ENCODE assay signal across 9 mouse cellular contexts in genomic region chr6:112489910-112490559, GRCm38 (mm10). TPM values are rescaled to one million over a fixed set of nuclear protein-coding genes. Genes with fewer than 3 reads are reported as not detected.
DNase-seq lines count a peak whose midpoint lies in the region; ATAC-seq and TF ChIP-seq lines count a peak whose summit lies in the region.
"Had no signal": no experiment of that assay in that cellular context is flagged by ENCODE, and none has a peak within 500 bp of the region (broad histone marks: within the 10 kb centered on the region; RNA-seq: fewer than 3 reads in every experiment).

Gene Oxtr (minus strand): TSS chr6:112489943.

- no peaks in the 10 kb centered on the region for H3K9me3 ChIP-seq in kidney, embryonic 15.5 days (replicated peaks)
- H3K9me3 ChIP-seq in hindbrain, embryonic 15.5 days, result no peaks in the 10 kb centered on the region

- ATAC-seq in kidney, embryonic 15.5 days (replicated peaks; ENCODE audit: low FRiP score), result no peak
- peak; percentile 10; the same call in 1 of the 2 replicates for ATAC-seq in hindbrain, embryonic 15.5 days (ENCODE audit: low FRiP score, low read depth)
- ATAC-seq in erythroid progenitor cell, adult 5-6 weeks (replicated peaks; ENCODE audit: low FRiP score, poor library complexity, severe bottlenecking), result no peak

- H3K4me3 ChIP-seq in kidney, embryonic 15.5 days (replicated peaks), result peak within 1 kb of the TSS; percentile 45
- peak within 1 kb of the TSS; percentile 58 for H3K4me3 ChIP-seq in bone marrow macrophage, adult 2 months (ENCODE audit: insufficient read depth, low read length)
- peak within 1 kb of the TSS; percentile 39 for H3K4me3 ChIP-seq in hindbrain, embryonic 15.5 days

- DNase-seq in kidney, adult 9 months, result no peak
- DNase-seq in neural tube, embryonic 10.5 days (ENCODE audit: extremely low spot score, low spot score), result peak; percentile 24
- DNase-seq in layer of hippocampus, postnatal 25 days (ENCODE audit: extremely low spot score in 1 of 2, low spot score in 1 of 2), result no peak
- DNase-seq in urinary bladder, postnatal 10 days (ENCODE audit: low spot score), result no peak

- no peak within 1 kb of the TSS for H3K27ac ChIP-seq in kidney, embryonic 15.5 days
- no peak within 1 kb of the TSS for H3K27ac ChIP-seq in bone marrow macrophage, adult 2 months (ENCODE audit: insufficient read depth, low read depth, low read length)
- no peak within 1 kb of the TSS for H3K27ac ChIP-seq in hindbrain, embryonic 15.5 days (replicated peaks)

- peak within 1 kb of the TSS; percentile 43 for H3K9ac ChIP-seq in kidney, embryonic 15.5 days
- peak within 1 kb of the TSS; percentile 30 for H3K9ac ChIP-seq in hindbrain, embryonic 15.5 days

- H3K36me3 ChIP-seq in kidney, embryonic 15.5 days, result no peaks in the 10 kb centered on the region
- no peaks in the 10 kb centered on the region for H3K36me3 ChIP-seq in hindbrain, embryonic 15.5 days

- no peak for TF ChIP-seq POLR2A in bone marrow macrophage, adult 2 months (IDR thresholded peaks at IDR 0.05; ENCODE audit: borderline replicate concordance, low read depth, low read length)

- peaks cover 50% of the 10 kb centered on the region for H3K4me1 ChIP-seq in kidney, embryonic 15.5 days
- no peaks in the 10 kb centered on the region for H3K4me1 ChIP-seq in bone marrow macrophage, adult 2 months (ENCODE audit: control insufficient read depth, insufficient read depth, low read length)
- peaks cover 23% of the 10 kb centered on the region for H3K4me1 ChIP-seq in hindbrain, embryonic 15.5 days (replicated peaks)

- 5% methylated on average over 24 of the region's 24 CpGs for WGBS in kidney, embryonic 15.5 days
- 6% methylated on average over 24 of the region's 24 CpGs for WGBS in hindbrain, embryonic 15.5 days

- TF ChIP-seq CTCF in bone marrow macrophage, adult 2 months (IDR thresholded peaks at IDR 0.05; ENCODE audit: low read depth, low read length), result no peak

- H3K27me3 ChIP-seq in kidney, embryonic 15.5 days, result peaks cover 42% of the 10 kb centered on the region
- peaks cover 36% of the 10 kb centered on the region for H3K27me3 ChIP-seq in hindbrain, embryonic 15.5 days
- H3K27me3 ChIP-seq: Patski had no signal

- H3K4me2 ChIP-seq in kidney, embryonic 15.5 days, result peak within 1 kb of the TSS; percentile 79
- H3K4me2 ChIP-seq in hindbrain, embryonic 15.5 days, result peak within 1 kb of the TSS; percentile 65

RNA-seq across cellular contexts. Expression of gene Oxtr, which starts in this region (rescaled TPM):
- polyA plus RNA-seq in kidney, embryonic 15.5 days (2015; fragmentation: Nextera tagmentation; extraction: Ambion mirVana), result 5.8 and 6.0 TPM in 2 replicates
- polyA plus RNA-seq in bone marrow macrophage, adult 2 months (2012; ENCODE audit: insufficient read depth, insufficient read length, missing spikeins), result not detected in 2 replicates
- polyA plus RNA-seq in hindbrain, embryonic 15.5 days (2015; fragmentation: Nextera tagmentation; extraction: Ambion mirVana), result 1.6 and 1.7 TPM in 2 replicates
- not detected in 2 replicates for total RNA-seq in erythroid progenitor cell, adult 5-6 weeks (2015; ENCODE audit: low replicate concordance)
- total RNA-seq in erythroid progenitor cell, adult 5-6 weeks (2017; ENCODE audit: low replicate concordance), result 0.39 TPM in 1 of 2 replicates, not detected in the other
- total RNA-seq in layer of hippocampus, postnatal 25 days (2021), result 1 to 10 TPM; 7.2 to 9.9 TPM

Comparison
In these comparisons a context has a peak if more than half of its experiments do, and no peak if none do; other contexts are left out.
1. RNA of gene Oxtr (total RNA-seq): 7.2 to 9.9 TPM in layer of hippocampus, postnatal 25 days; 0.39 TPM in erythroid progenitor cell, adult 5-6 weeks; every median in the first group is over 4 times any median in the second.
2. Peak in every context shown above with its lines, with median percentiles within 50 percentile points of each other: H3K4me3 ChIP-seq.